Mouse (Mus musculus): ENCODE results near the gene Marveld1.

Gene Marveld1

DNA sequence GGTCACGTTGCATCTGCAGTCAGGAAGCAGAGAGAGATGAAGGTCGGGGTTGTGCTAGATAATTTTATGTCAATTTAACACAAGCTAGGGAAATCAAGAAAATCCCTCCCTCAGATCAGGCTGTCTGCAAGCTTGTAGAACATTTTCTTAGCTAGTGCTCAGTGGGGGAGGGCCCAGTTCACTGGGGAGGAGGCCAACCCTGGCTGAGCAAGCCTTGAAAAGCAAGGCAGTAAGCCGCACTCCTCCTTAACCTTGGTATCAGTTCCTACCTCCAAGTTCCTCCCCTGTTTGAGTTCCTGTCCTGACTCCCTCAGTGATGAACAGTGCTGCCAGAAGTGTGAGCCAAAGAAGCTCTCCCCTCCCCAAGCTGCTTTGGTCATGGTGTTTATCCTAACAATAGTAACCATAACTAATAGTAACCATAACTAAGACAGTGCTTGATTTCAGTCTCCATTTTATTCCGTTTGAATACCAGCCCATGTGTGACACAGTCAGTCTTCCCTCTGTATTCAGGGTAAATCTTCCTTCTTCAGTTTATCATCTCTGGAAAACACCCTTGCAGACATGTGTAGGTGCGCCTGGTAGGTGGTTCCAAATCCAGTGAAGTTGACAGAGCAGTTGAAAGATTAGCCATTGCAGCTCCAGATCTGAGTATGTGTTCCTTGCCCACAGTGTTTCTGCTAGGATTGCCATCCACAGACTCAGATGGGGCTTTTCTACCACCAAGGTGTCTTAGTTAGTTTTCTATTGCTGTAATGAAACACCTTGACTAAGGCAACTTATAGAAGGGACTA, 7.3 kb upstream of the Marveld1 start:
- no peak for DNase-seq (ENCODE audit: low spot score)

GRCm38 (mm10) chr19:42141998-42142397, 5.2 kb upstream of the Marveld1 start:
- DNase-seq (ENCODE audit: low spot score): no peak

DNA sequence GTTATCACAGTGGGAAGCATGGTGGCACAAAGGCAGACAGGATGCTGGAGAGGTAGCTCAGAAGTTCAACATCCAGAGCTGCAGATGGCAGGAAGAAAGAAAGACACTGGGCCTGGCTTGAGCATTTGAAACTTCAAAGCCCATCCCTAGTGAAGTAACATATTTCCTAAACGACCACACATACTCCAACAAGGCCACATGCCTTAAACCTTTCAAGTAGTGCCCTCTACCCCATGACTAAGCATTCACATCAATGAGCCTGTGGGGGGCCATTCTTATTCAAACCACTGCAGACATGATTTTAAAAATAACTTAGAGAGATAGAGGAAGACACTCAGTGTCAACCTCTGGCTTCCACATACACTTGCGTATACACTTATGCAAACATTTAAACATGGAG, 4.4 kb upstream of the Marveld1 start:
- no peak for DNase-seq (ENCODE audit: low spot score)

GRCm38 (mm10) chr19:42144067-42144466, 3.1 kb upstream of the Marveld1 start:
- DNase-seq (ENCODE audit: low spot score): no peak

DNA sequence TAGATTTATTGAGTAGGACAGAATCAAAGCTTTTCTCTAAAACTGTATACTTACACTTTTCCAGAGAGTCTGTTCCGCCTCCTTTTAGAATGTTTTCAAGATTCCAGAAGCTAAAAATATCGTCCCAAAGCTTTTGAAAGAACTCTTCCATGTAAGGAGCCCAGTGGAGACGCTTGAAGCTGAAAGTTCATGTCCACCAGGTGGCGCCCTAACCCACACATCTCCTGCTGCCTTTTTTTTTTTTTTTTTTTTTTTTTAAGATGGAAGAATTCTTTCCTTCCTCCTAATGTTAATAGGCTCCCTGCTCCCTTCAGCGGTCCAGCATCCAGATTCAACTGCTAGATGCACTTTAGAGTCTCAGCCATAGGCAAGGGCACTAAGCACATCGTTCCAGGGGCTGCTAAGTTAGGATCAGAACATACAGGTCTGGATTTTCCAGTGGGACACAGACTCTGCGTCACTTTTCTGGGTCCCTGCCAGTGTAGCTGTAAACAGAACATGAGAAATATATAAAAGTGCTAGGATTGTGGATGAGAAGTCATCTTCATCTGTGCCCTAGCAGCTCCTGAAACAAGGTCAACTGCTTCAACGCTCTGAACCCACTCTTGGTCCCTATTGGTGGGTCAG, 2.5 kb upstream of the Marveld1 start:
- DNase-seq (ENCODE audit: low spot score): peak; percentile 67

DNA sequence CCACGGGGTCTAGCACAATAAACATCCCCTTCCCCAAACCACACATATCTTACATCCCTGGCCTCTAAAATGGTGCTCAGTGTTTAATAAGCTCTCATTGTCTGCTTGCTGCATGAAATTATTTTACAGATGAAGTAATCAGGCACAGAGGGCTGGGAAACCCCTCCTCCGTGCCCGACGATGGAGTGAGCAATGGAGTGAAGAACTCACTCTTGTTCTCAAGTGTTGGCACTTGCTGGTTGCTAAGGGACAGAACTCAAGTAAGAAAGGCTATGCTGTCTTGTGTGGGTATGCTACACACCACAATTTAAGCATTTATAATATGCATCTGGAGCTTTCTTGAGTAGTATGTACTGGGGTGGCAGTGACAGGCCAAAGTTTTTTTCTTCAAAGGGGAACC, 2.0 kb upstream of the Marveld1 start:
- DNase-seq (ENCODE audit: low spot score): no peak

DNA sequence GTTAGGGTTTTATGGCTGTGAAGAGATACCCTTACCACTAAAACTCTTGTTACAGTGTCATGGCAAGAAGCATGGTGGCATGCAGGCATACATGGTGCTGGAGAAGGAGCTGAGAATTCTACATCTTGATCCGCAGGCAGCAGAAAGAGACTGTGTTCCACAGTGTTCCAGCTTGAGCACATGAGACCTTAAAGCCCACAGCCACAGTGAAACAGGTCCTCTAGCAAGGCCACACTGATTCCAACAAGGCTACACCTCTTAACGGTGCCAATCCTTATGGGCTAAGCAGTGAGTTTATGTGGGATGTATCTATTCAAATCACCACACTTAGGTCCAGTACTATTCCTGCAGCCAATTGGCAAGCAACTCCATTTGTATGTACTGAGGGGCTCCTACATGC, 1.5 kb upstream of the Marveld1 start:
- DNase-seq (ENCODE audit: low spot score): no peak

- DNase-seq (ENCODE audit: low spot score): no peak
Observed at GRCm38 (mm10) chr19:42146276-42147010, 757 bp upstream of the Marveld1 start.

GRCm38 (mm10) chr19:42147769-42148568, 769 bp downstream of the Marveld1 start:
- DNase-seq (ENCODE audit: low spot score): peak; percentile 61

DNA sequence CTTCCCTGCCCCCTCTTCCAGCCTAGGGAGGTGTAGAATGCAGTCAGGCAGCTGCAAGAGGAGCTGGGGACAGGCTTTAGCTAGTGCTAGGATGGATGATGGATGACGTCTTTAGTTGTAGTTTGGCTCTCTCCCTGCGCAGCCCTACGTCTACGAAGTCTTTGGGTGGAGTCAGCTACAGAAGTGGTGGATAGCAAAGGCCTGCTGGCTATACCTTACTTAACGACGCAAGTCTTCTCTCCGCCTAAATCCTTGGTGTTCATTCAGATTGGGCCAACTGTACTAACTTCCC, 1.3 kb downstream of the Marveld1 start:
- no peak for DNase-seq (ENCODE audit: low spot score)

DNA sequence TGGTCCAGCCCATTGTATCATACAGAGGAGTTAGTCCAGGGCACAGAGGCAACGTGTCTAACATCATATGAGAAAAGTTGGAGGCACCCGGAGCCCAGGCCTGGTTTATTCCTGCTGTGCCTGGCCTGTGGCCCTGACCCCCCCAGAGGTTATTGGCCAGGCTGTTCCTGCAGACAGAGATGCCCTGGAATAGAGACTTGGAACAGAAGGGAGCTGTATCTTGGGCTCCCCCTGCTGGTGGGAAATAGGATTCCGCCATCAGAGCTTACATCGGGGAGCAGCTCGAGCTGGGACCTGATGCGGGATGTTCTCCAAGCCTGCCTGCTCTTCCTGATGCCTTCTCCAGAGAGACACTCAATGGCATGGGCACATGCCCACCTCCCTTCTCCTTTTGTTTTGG, 4.8 kb downstream of the Marveld1 start:
- peak; percentile 67 for DNase-seq (ENCODE audit: low spot score)

GRCm38 (mm10) chr19:42157493-42158237, 10.5 kb downstream of the Marveld1 start:
- DNase-seq (ENCODE audit: low spot score): no peak

DNA sequence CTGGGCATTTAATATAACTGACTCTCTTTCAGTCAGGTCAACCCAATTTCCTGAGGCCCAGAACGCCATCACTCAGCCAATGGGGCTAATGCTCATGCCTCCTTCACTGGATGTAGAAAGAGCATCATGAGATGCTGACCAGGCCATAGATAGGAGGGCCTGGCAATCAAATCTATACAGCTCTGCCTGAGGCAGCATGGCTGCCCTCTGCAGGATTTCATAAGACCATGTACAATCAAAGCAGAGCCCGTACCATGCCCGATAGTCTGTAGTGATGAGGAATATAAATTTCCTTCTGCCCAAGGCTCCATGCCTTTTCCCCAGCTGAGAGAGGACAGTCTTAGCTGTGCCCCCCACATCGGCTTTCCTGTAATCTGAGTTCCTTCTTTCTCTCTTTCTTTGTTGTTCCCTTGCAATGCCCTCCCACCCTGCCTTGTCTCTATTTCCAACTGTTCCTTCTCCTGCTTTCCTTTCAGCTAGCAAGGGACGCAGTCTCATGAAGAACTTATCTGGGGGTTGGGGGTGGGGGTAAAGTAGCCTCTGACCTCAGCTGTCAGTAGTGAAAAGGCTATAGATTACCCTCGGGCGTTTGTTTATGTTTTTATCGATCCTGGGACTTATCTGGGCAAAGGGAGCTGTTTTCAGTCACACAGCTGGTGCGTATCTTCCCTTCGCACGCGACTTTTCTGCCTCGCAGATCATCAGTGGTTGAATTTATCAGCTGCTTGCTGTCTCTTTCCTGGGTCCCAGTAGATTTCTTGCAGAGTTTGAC, 11.2 kb downstream of the Marveld1 start:
- DNase-seq (ENCODE audit: low spot score): no peak

DNA sequence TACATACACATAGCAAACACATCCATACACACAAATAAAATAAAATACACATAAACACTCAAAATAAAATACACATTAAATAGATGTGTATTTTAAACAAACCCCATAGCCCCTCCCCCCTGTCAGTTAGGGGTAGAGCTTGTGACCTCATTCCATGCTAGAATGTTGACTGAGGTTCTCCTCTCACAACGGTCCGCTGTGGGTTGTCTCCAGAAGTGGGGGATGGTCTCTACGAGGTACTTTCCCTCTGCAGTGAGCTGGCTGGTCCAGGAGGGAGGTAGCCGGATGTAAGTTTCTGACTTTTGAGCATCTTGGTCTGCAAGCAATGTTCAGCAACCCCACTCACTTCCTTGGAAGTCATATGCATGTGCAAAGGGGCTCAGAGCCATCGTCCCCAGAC, 16.6 kb downstream of the Marveld1 start, which contains the start of gene Zfyve27:
Gene Zfyve27, plus strand, starts transcription at position 188 of the 400 bp plus-strand sequence.
- DNase-seq (ENCODE audit: low spot score): no peak

- no peak for DNase-seq (ENCODE audit: low spot score)
Observed at GRCm38 (mm10) chr19:42164188-42164587, 17.0 kb downstream of the Marveld1 start.

- peak; percentile 87 for DNase-seq (ENCODE audit: low spot score)
Observed at GRCm38 (mm10) chr19:42166130-42166529, 18.9 kb downstream of the Marveld1 start.

GRCm38 (mm10) chr19:42166766-42167165, 19.6 kb downstream of the Marveld1 start:
- no peak for DNase-seq (ENCODE audit: low spot score)

GRCm38 (mm10) chr19:42167489-42167888, 20.3 kb downstream of the Marveld1 start:
- DNase-seq (ENCODE audit: low spot score): no peak

DNA sequence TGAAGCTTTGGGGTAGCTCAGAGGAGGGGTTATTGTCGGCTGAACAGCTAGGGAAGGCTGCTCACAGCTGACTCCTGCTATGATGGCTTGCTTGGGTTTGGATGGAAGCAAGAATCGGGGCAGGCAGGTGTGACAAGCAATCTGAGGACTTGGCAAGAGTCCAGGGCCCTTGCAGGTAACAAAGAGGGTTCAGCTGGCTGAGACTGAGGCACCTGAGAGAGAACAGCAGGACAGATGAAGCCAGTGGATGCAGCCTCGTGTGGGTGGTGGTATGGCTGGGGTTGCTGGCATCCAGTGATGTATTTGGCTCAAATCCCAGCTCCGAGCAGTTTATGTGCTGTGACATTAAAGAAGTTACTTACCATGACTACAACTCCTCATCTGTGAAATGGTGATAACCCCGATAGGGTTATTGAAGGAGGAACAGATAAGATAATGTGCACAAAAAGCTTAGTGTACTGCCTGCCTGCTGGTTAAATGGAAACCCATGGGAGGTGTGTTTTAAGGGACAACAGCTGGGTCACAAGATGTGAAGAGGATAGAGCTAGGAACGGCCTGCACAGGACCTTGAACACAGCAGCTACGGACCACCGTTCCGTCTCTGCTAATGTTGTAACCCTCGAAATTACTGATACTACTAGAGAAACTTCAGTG, 22.2 kb downstream of the Marveld1 start:
- no peak for DNase-seq (ENCODE audit: low spot score)

Data from ovary, postnatal 10 days (tissue).